Mouse (Mus musculus): Measurements from ENCODE around the gene Tufm. TPM values are rescaled to one million over a fixed set of nuclear protein-coding genes. Genes with fewer than 3 reads are reported as not detected.
"Not testable (repeated sequence)": the region's sequence is repeated elsewhere in the genome, so short reads cannot be mapped to it uniquely, and the experiment has no call there.

Tufm gene
- total RNA-seq, 2 experiments from 2014 or later, result 88.9 to 94.0 TPM

GRCm38 (mm10) chr7:126465246-126466030 lies 21.7 kb upstream of the Tufm start:
- no peak for DNase-seq

- no peak for DNase-seq
Measured at GRCm38 (mm10) chr7:126466116-126466515, 21.0 kb upstream of the Tufm start.

GRCm38 (mm10) chr7:126466707-126467106 lies 20.5 kb upstream of the Tufm start:
- no peak for DNase-seq

DNA sequence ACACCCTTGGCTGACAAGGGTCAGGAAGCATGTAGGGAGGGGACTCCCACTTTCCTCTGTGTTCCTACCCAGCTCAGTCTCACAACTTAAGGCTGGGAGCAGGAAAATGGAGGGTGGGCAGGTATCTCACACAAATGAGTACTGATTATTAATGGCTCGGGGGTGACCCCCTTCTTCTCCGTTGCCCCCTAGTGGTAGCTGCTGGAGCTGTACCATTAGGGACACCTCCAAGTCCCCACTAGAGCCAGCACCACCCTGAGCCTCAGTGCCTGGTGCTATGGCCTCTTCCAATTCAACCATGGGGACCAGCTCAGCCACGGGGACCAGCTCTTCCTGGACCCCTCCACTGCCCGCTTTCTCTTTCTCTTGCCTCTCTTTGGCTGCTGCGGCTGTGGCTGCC lies 19.9 kb upstream of the Tufm start:
- no peak for DNase-seq

GRCm38 (mm10) chr7:126467834-126468627 lies 19.1 kb upstream of the Tufm start:
- DNase-seq, result no peak

GRCm38 (mm10) chr7:126470077-126470476 lies 17.1 kb upstream of the Tufm start:
- no peak for DNase-seq

- DNase-seq, result no peak
Measured at GRCm38 (mm10) chr7:126471361-126471760, 15.8 kb upstream of the Tufm start.

DNA sequence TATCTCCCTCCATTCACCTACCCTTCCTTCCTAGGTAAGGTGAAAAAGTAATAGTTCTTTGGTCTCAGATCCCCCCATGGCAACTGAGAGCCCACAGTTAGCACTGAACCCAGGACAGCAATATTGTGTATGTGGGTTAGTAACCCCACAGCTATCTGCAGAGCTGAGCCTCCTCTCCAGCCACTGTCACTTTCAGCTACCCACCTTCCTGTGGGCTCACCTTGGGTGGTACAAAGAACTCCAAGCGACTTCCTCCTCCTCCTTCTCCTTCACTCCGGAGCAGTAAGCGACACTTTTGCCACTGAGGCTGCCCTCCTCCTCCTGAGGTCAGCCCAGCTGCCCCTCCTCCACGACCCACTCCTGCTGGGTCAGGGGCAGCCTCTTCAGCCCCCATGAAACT lies 15.3 kb upstream of the Tufm start:
- DNase-seq, result no peak

DNA sequence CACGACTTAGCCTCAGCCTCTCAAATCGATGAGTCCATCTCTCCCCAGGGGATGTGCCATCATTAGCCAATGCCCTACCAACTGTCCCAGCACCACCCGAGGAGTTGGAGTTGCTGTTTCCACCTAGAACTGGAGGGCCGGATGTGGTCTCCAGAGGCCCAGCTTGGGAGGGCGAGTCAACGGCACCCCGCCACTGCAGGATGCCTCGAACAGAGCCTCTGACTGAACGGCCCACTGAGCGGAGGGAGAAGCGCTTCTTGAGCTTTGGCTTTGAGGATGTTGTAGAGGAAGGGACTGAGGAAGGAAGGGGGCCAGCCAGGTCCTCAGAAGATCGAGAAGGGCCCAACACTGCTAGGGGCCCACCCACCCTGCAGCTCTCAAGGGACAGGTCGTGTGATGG lies 14.9 kb upstream of the Tufm start:
- DNase-seq, result no peak

GRCm38 (mm10) chr7:126472713-126473112 lies 14.4 kb upstream of the Tufm start:
- no peak for DNase-seq

DNA sequence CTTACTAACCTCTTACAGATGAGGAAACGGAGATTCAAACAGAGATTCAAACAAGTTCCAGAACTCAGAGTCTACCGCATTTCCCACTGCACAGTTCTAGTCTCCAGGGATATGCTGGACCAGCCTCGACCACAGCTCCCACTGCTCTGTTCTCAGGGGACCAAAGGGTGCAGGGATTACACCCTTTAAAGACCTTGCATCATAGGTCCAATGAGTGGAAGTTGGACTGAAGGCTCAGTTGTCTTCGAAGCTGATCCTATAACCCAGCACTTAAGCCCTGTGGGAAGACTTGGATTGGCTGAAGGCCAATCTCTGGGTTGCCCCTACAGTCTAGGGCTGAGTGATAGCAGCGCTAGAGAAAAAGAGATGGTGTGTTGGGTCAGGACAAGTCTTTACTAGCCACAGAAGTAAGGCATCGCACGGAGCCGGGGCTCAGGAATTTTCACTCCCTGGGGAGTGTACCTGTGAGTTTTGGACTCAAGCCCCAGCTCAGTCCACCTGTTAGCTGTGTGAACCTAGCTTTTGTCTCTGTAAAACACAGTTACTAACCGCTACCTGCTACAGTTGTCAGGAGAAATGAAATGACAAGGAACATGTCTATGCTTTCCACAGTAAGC lies 13.6 kb upstream of the Tufm start:
- DNase-seq, result no peak

DNA sequence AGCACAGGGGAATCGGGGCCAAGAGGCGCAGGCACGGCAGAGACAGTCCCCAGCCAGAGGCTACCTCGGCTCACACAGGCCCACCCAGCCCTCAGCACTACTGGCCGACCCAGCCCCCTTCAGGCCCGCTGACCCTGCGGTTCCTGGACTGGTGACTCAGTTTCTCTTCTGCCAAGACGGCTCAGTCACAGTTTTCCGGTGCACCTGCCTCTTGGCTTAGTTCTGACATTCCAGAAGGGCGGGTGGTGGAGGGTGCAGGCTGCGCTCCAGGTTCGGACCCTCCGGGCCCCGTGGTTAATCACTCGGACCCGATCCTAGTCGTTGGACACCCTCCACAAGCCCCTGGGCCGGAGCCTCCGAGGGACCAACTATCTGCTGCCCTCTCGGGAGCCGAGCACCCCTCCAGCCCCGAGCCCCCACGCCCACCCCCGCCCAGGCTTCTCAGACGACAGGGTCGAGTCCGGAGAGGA lies 12.6 kb upstream of the Tufm start:
- DNase-seq, result no peak

DNA sequence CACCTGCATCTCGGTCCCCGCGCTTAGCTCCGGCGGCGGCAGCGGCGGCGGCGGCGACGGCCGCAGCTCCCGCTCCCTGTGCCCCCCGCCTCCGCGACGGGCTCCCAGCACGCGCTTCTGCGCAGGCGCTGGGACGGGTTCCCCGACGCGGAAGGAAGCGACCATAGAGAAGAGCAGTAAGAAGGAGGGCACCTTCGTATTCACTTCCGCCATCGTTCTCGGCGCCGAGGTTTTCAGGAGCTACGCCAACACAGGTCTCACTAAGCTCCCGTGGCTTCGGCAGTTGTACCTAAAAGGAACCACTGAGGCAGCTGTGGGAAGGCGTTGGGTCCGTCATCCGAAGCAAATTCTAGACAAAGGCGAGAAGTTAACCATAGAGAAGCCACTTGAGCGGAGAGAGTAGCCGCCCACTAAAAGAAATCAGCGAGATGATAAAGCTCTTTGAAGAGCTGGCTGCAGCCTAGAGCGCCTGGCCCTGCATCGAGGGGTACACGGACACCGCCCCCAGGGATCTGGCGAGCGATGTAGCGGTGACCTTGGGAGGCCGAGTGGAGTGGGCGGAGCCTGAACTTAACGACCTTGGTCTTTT lies 12.1 kb upstream of the Tufm start, which contains the start of gene Sh2b1:
Gene Sh2b1 (minus strand): TSS at position 432 of the 589 bp plus-strand sequence.
- DNase-seq, result peak; percentile 87 to 89

DNA sequence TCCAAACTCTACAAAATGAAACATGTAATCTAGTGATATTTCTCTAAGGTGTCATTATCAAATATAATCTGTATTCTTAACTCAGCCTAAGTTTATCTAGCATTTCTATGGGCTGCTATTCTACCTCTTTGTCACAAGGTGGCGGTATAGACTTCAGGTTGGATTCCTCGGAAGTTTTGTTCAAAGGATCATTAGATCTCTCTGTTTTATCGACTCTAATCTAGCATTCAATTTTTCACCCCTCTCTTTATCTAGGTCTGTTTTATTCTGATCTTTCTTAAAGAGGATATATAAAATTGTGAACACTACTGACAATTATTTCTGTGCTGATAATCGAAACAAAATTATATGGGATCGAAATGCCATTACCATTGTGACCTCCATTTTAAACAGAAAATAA lies 5.5 kb upstream of the Tufm start:
- no peak for DNase-seq

DNA sequence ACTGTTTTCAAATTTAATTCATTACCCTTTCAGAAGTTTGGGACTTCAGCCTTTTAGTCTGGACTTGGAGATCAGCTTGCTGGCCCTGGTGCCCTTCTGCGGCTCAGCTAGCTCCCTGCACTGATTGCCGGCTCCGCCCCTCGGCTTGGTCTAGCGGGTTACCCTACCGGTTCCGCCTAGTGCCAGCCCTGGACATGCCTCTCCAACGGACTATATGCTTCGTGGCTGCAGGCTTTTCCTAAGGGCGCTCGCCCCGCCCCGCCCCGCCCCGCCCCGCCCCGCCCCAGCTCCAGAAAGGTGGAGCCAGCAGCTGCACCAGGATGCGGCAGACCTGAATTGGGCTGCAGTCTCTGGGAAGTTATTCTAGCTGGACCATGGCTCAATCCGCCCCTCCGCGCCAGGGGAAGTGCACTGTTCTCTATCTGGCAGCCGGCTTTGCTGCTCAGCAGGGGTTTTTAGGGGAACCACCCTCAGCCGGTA lies 4.7 kb upstream of the Tufm start:
- peak; percentile 45 to 64 for DNase-seq

GRCm38 (mm10) chr7:126487617-126488385 lies 640 bp downstream of the Tufm start:
- not testable (repeated sequence) for DNase-seq

DNA sequence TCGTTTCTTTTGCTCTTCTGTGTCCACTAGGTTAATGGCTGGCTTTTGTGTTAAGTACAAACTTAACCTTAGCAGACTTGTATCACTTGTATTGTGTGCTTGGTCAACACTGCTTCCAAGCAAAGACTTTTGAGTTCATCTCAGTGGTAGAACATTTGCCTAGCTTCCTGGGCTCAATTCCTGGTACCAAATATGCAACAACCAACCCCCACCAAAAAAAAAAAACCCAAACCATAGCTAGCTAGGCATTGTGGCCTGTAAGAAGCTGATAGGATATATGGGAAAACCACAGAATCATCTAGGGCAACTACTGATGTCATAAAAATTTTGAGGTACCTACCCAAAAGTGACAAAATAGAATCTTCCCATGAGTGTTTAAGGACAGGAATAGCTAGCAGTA lies 3.8 kb downstream of the Tufm start:
- no peak for DNase-seq

GRCm38 (mm10) chr7:126491973-126492372 lies 4.8 kb downstream of the Tufm start:
- DNase-seq, result no peak

DNA sequence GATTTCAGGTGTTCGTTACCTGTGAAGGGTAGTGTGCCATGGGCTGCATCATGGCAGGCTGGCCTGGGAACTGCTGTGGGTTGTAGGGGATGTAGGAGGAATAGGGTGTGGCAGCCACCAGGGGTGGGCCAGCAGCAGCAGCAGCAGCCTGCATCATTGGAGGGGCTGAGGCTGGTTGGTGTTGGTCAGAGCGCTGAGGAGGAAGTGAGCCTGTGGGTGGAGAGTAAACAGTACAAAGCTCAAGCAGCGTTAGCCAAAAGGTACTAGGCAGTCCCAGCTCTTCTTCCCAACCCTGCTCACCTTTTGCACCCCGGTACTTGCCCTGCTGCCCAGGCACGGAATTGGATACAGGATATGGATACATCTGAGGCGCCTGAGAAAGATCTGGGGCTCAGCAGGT lies 7.0 kb downstream of the Tufm start:
- DNase-seq, result no peak

DNA sequence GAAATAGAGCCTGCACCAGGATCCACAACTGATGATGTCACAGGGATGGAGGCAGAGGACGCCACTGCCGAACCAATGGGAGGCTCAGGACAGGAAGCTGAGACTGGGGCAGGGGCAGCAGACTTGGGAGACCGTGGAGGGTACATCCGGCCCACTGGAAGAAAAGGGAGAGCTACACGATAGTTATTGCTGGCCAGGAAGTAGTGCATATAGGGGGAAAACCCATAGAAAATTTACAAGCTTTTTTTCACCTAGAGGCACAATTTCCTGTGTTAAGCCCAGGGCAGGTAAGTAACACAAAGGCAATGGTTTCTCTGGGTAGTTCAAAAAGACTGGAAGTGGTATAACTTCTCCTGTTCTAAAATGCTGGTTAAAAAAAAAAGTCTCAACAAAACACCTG lies 9.3 kb downstream of the Tufm start:
- DNase-seq, result no peak

DNA sequence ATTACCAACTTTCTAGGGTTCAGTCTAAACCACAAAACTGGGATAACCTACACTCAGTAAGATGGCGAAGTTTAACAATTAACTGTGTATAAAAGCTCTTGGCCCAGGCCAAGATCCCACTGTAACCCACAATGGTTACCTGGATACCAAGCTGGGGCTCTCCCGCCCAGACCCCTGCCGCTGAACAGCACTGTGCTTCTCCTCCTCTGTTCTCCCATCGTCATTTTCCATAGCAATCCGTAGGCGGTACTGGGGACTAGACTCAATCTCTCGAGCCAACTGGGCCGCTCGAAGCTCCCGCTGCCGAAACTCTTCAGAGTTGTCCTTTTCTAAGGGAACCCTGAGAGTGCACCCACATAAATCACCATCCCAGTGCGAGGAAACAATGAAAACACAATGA lies 10.8 kb downstream of the Tufm start:
- no peak for DNase-seq

GRCm38 (mm10) chr7:126499416-126499815 lies 12.3 kb downstream of the Tufm start:
- no peak for DNase-seq
